Mouse (Mus musculus) layer of hippocampus, adult 18-20 months (tissue): Measurements from ENCODE around the gene Tspan5. TPM values are rescaled to one million over a fixed set of nuclear protein-coding genes. Genes with fewer than 3 reads are reported as not detected.

ENCODE experiments used
- DNase-seq, 2 experiments: peaks; one replicate each; pipeline ENCODE4 v3.0.0; 2022; ENCODE audit warnings: low spot score in 2 of 2
- total RNA-seq, 2 experiments: library from RNA; stranded (reverse); gene quantifications; 2 replicates each; pipeline ENCODE4 v1.2.3; 2021

The Tspan5 gene
- total RNA-seq, 2 experiments from 2014 or later: 197 to 205 TPM

- DNase-seq: no peak
Observed at GRCm38 (mm10) chr3:138918241-138918640, 176.2 kb downstream of the Tspan5 start.

GRCm38 (mm10) chr3:138926161-138926560 is 184.2 kb downstream of the Tspan5 start:
- DNase-seq: no peak

- no peak for DNase-seq
Observed at GRCm38 (mm10) chr3:138927437-138927836, 185.4 kb downstream of the Tspan5 start.

- no peak for DNase-seq
Observed at GRCm38 (mm10) chr3:138936780-138937179, 194.8 kb downstream of the Tspan5 start.

GRCm38 (mm10) chr3:138937241-138937640 is 195.2 kb downstream of the Tspan5 start:
- DNase-seq: no peak

GRCm38 (mm10) chr3:138941604-138942003 is 199.6 kb downstream of the Tspan5 start:
- no peak for DNase-seq

GRCm38 (mm10) chr3:138945516-138945915 is 203.5 kb downstream of the Tspan5 start:
- DNase-seq: no peak

- DNase-seq: peak; percentile 19 to 54
Observed at GRCm38 (mm10) chr3:138949081-138949480, 207.1 kb downstream of the Tspan5 start.

GRCm38 (mm10) chr3:138955220-138955619 is 213.2 kb downstream of the Tspan5 start:
- DNase-seq: no peak

Other genes starting within 250 kb of the Tspan5 start
- gene Eif4e, start 216.0 kb upstream of the Tspan5 start, total RNA-seq: 100 to 1,000 TPM; 191 to 202 TPM